Mouse (Mus musculus): ENCODE results near the gene Dnah2. TPM values are rescaled to one million over a fixed set of nuclear protein-coding genes. Genes with fewer than 3 reads are reported as not detected.

The Dnah2 gene
- total RNA-seq, 4 experiments from 2014 or later: 3.3 to 4.9 (median 3.9) TPM

GRCm38 (mm10) chr11:69408541-69409377 is 140.2 kb downstream of the Dnah2 start:
- peak in 1 of 2 experiments; percentile 91 for DNase-seq (ENCODE audit: low spot score in 2 of 2)

- DNase-seq (ENCODE audit: low spot score in 2 of 2): no peak
Measured at GRCm38 (mm10) chr11:69407724-69408004, 141.2 kb downstream of the Dnah2 start.

GRCm38 (mm10) chr11:69406867-69407723 is 141.8 kb downstream of the Dnah2 start:
- DNase-seq (ENCODE audit: low spot score in 2 of 2): peak in 1 of 2 experiments; percentile 8

GRCm38 (mm10) chr11:69406282-69406681 is 142.6 kb downstream of the Dnah2 start:
- peak in 1 of 2 experiments; percentile 22 for DNase-seq (ENCODE audit: low spot score in 2 of 2)

GRCm38 (mm10) chr11:69405397-69406200 is 143.3 kb downstream of the Dnah2 start:
- DNase-seq (ENCODE audit: low spot score in 2 of 2): peak in 1 of 2 experiments; percentile 20

DNA sequence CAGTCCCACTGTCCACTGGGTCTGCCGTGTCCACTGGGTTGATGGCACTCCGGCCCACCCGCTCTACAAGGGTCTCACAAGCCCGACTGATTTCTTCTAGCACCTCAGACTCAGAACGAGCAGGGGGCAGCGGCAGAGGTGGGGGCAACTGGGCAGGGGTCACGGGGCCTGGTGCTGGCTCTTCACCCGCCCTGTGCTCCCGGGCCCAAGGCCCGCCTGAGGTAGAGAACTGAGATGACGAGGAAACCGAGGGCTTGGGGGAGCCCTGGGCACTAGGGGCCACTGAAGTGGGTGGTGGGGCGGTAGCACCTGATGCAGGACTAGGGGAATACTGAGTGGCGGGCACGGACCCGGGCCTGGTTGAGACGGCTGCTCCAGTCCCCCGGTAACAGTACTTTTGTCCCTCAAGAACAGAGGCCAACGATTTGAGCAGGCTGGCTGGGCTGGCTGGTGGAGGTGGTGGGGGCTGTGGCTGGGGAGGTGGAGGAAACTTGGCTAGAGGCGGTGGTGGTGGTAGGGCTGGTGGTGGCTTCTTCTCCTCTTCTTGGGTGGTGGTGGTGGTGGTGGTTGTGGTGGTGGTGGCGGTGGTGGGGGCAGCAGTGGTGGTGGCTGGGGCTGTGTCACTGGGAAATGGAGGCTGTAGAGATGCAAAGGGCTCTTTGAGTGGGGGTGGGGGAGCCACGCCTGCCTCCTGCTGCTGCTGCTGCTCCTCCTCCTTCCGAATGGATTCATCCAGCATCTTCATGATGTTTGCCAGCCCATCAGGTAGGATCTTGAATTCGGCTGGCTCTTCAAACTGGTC is 144.1 kb downstream of the Dnah2 start:
- peak in 1 of 2 experiments; percentile 13 for DNase-seq (ENCODE audit: low spot score in 2 of 2)

- peak in 1 of 2 experiments; percentile 14 for DNase-seq (ENCODE audit: low spot score in 2 of 2)
Measured at GRCm38 (mm10) chr11:69403691-69404594, 145.0 kb downstream of the Dnah2 start.

DNA sequence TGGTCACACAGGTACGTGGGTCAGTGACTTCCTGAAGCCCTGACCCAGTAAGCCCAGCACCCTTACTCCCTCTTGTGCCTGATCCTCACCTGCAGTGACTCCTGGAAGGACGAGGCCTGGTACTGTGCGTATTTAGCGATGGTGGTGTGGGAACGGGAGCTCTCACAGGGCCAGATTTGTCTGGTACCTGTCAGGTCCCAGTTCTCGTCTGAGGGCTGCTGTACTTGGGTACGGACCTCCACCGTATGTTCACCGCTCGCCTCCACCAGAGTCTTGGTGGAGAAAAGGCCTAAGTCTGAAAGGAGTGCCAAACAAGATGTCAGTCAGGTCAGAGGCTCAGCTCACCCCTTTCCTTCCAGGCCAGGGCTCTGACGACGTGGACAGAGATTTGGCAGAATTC is 146.9 kb downstream of the Dnah2 start:
- DNase-seq (ENCODE audit: low spot score in 2 of 2): no peak

DNA sequence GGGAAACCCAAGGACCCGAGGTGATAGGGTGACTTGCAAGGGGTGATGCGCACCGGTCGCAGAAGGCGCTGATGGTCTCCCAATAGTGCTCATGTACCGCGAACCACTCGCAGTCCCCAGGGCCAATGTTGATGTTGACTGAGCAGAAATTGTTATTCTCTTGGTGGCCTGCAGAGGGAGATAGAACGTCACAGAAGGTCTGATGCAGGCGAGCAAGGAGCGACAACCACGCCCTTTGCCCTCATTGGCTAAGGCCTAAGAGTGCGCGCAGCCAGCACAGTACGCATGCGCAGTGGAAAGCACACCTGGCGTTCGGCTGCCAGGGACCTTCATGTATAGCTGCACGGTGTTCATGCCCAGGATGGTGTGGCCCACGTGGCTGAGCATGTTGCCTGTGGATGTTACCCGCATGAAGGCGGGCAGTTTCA is 147.7 kb downstream of the Dnah2 start:
- DNase-seq (ENCODE audit: low spot score in 2 of 2): peak in 1 of 2 experiments; percentile 92

GRCm38 (mm10) chr11:69400083-69400850 is 148.6 kb downstream of the Dnah2 start:
- peak in 1 of 2 experiments; percentile 30 for DNase-seq (ENCODE audit: low spot score in 2 of 2)

DNA sequence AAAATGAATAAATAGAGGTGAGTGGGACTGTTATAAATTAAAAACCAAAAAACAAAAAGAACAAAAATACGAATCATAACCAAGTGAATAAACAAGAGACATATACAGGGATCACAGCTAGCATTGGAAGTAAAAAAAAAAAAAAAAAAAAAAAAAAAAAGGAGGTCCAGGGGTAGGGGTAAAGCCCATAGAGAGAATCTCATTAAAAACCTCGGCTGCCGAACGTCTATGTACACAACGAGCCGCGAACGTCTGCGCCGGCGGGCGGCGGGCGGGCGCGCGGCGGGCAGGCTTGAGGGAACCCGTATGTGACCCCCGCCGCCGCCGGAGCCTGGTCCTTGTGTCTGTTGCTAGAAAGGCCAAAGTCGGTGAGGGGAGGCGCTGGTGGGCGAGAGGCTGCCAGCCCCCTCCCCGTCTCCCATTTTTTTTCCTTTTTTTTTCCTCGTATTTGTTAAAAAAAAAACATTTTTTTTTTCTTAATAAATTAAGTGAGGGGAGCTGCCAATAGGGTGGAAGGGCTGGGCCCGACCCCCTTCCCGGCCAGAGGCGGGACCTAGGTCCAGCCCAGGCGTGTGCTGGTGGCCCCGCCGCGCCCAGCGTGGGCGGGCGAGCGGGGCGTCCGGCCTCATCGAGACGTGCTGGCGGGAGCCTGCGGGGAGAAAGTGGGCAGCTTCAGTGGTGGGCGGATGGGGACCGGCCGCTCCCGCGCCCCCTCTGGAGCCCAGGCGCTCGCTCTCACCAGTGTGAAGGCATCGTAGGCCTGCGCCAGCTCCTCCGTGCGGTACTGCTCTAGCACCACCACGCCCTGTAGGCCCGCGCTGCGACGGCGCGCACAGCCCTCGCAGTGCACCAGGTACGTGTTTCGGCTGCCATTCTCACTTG is 149.5 kb downstream of the Dnah2 start:
- peak in 1 of 2 experiments; percentile 34 for DNase-seq (ENCODE audit: low spot score in 2 of 2)

- DNase-seq (ENCODE audit: low spot score in 2 of 2): peak in 1 of 2 experiments; percentile 21
Measured at GRCm38 (mm10) chr11:69398486-69399200, 150.3 kb downstream of the Dnah2 start.

DNA sequence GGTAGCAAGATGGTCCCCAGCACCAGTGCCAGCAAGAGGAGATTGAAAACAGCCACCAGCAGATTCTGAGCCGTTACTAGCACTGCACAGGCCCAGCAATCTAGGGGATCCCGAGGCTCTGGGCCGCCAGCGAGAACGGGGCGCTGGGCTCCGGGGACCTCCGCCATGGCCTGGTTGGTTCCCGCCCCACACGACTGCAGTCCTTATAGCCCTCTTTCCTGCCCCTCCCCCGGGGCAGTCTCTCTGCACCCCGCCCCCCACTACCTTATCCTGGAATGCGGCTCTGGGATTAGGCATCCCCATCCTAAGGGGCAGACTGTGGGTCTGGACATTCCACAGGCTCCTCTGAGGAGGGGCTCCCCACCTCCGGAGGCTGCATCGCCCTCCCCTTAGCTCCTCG is 150.9 kb downstream of the Dnah2 start, which contains the start of gene Tmem88:
Gene Tmem88 (minus strand): TSS at position 176 of the 400 bp plus-strand sequence.
- peak in 1 of 2 experiments; percentile 33 for DNase-seq (ENCODE audit: low spot score in 2 of 2)

DNA sequence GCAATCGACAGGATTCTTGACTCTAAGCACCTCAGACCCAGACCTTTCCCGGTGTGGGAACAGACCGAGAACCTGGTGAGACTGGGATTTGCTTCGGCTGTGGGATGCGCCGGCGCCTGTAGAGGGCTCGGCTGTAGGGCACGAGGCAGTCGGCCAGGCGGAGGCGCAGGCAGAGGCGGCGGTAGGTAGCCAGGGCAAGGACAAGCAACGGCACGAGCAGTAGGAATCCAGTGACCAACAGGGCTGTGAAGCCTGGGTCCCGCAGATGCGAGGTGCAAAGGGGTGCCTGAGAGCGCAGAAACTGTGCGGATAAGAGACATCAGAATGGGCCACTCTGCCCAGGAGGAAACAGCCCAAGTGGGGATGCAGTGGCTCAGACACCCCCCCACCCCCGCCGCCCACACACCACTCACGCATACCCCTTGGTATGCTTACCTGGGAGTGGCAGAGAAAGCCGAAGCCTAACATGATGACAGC is 151.3 kb downstream of the Dnah2 start:
- DNase-seq (ENCODE audit: low spot score in 2 of 2): peak in 1 of 2 experiments; percentile 30

DNA sequence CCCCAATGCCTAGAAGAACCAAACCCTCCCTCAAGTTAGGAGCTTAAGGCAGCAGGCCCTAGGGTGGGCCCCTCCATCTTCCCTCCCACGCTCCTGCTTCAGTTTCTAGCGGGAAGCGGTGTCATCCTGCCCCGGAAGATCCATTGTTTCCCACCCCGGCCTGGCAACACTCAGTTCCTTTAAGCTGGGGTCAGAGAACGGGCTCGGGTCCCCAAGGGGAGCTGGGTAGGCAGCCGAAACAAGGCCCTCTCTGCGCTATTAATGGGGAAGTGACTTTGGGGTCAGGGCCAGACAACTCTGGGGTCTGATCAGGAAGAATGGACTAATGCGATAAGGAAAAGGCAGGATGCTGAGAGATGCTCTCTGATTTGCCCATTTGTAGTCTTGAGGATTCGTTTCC is 152.1 kb downstream of the Dnah2 start:
- DNase-seq (ENCODE audit: low spot score in 2 of 2): peak in 1 of 2 experiments; percentile 37

GRCm38 (mm10) chr11:69395634-69396373 is 153.1 kb downstream of the Dnah2 start:
- peak; percentile 94 to 98 for DNase-seq (ENCODE audit: low spot score in 2 of 2)

All from left cerebral cortex, adult 8-10 months (tissue).